Mouse (Mus musculus) A20 (cell line): ENCODE results near the gene Ypel2.
"Not testable (repeated sequence)": the region's sequence is repeated elsewhere in the genome, so short reads cannot be mapped to it uniquely, and the experiment has no call there.

Source experiments
- DNase-seq: peaks from one replicate; pipeline ENCODE4 v3.0.0-alpha.2; 2011; ENCODE audit warnings: low read depth, low spot score

Ypel2 gene

GRCm38 (mm10) chr11:86993041-86994037, at the start of gene Ypel2:
Ypel2 (minus strand) TSS chr11:86993707.
- peak; percentile 95 for DNase-seq

DNA sequence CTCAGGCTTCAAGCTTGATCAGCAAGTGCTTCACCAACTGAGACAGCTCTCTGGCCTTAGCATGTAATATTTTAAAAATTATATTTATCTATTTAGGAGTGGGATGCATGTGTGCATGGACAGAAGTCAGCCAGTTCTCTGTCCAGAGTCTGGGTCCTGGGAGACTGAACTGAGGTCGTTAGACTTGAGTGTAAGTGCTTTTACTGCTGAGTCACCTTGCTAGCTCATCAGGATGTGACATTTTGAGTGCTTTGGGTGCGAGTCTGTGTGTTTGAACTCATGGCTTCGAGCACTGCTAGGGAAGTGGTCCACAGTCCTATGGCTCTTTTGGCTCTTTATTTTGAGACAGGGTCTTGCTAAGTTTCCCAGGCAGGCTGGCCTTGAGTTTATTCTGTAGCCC, 49.5 kb upstream of the Ypel2 start:
- DNase-seq, result no peak

DNA sequence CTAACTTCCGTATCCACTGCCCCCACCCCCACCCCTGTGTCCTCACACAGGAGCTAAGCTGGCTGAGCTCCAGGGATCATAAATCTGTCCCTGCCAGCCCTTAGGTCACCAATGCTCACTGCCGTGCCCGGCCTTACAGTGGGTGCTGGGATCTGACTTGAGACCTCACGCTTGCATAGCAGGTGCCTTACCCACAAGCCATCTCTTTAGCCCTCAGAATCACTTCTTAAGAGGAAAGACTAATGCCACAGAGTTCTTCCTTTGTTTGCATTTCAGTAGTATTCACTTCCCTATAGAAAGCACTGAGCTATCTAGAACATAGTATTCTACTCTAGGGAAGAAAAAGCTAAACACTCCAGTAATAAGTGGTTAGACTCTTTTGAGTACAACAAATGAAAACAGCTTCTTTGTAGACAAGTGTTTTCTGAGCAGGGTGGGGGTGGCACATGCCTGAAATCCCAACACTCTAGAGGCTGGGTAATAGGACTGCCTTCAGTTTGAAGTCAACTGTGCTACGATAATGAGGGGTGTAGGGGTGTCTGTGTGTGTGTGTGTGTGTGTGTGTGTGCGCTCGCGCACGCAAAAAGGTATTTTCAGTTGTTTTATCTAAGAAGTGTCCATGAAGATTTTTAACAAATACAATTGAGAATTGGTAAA, 45.9 kb upstream of the Ypel2 start:
- peak; percentile 64 for DNase-seq

- peak; percentile 51 for DNase-seq
These were observed 42.7 kb upstream of the Ypel2 start for GRCm38 (mm10) chr11:87036180-87036579.

DNA sequence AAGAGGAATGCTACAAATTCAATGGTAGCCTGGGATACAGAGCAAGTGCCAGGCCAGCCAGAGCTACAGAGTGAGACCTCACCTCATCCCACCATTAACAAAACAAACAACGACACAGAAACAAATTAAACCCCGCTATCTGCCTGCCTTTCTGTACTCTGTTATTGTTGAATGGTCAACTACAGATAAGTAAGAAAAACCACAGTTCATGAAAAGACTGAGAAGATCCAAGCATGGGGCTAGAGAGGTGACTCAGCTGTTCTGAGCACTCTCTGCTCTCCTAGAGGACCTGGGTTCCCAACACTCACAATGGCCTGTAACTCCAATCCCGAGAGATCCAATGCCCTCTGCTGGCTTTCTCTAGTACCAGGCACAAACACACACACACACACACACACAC, 34.7 kb upstream of the Ypel2 start:
- DNase-seq, result no peak

DNA sequence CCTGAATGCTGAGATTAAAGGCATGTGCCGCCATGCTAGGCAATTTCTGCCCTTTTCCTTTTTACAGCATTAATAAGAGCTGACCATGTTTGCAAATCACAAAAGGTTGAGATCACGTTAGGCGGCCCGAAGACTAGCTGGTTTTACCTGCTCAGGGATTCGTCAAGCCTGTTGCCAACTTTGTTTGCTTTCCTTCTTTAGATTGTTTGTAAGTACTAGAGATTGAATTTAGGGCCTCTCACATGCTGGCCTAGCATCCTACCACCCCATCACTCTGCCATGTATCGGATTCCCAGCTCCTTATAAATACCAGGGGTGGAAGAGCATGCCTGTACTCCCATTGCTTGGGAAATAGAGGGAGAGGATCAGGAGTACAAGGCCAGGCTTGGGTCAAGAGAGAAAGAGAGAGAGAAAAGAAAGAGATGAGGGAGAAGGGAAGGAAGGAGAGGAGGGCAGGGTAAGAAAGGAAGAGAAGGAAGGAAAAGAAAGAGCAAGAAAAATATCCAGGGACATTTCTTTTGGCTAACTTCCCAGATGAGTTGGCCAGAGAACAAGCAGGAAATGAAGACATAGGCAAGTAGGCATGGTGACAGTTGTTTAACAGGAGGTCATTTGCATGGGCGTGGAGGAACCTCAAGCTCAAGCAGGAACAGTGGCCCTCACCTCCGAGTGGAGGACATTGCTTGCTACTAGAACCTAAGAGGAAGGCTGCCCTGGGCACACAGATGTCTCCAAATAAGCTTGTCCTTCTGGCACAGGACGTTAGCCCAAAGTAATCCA, 32.8 kb upstream of the Ypel2 start:
- DNase-seq, result no peak

DNA sequence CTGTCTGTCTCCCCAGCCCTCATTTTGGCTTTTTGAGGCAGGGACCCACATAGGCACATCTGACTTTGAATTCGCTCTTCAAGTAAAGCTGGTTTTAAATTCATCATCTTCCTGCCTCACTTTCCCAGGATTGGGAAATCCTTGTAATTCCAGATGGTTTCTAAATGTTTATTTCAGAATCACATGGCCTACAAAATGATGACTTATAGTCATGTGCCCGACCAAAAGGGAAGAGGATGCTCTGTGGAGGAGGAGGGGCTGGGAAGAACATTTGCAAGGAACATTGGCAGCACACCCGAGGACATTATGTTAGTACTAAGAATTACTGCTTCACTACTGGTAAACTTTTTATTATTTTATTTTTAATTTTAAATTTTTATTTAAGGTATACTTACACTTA, 31.8 kb upstream of the Ypel2 start:
- DNase-seq, result no peak

DNA sequence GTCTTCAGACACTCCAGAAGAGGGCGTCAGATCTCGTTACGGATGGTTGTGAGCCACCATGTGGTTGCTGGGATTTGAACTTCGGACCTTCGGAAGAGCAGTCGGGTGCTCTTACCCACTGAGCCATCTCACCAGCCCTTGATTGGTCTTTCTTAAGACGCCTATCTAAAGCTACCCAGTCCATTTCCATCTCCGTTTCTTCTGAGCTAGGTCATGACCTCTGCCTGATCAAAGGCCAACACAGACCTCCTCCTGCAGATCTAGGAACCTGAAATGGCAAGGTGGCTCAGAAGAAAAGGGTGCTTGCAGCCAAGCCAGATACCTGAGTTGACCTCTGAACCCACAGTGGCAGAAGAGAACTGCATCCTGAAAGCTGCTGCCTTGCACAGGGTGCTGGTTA, 29.7 kb upstream of the Ypel2 start:
- not testable (repeated sequence) for DNase-seq

- DNase-seq, result no peak
These were observed 29.3 kb upstream of the Ypel2 start for GRCm38 (mm10) chr11:87022765-87023164.

- no peak for DNase-seq
These were observed 28.0 kb upstream of the Ypel2 start for GRCm38 (mm10) chr11:87021551-87021950.

GRCm38 (mm10) chr11:87020449-87020848, 26.9 kb upstream of the Ypel2 start:
- DNase-seq, result no peak

GRCm38 (mm10) chr11:87019431-87019830, 25.9 kb upstream of the Ypel2 start:
- no peak for DNase-seq

GRCm38 (mm10) chr11:87018081-87018480, 24.6 kb upstream of the Ypel2 start:
- DNase-seq, result peak; percentile 61

- DNase-seq, result no peak
These were observed 22.2 kb upstream of the Ypel2 start for GRCm38 (mm10) chr11:87015691-87016090.

GRCm38 (mm10) chr11:87010476-87010875, 17.0 kb upstream of the Ypel2 start:
- DNase-seq, result peak; percentile 78

DNA sequence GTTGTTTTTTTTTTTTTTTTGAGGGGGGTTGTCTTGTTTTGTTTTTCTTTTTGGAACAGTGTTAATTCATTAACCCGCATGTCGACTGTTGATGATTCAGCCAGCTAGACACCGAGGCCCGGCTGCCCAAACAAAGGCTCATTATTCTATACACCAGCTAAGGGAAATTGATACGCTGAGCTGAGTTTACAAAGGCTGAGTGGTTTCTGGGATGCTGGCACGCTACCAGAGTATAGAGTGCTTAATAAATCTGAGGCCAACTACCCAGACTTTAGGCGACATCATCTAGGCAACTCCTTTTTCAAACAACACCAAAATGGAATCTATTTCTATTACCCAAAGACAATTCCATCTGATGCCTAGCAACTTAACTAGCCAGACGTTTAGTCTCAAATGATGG, 13.9 kb upstream of the Ypel2 start:
- no peak for DNase-seq

DNA sequence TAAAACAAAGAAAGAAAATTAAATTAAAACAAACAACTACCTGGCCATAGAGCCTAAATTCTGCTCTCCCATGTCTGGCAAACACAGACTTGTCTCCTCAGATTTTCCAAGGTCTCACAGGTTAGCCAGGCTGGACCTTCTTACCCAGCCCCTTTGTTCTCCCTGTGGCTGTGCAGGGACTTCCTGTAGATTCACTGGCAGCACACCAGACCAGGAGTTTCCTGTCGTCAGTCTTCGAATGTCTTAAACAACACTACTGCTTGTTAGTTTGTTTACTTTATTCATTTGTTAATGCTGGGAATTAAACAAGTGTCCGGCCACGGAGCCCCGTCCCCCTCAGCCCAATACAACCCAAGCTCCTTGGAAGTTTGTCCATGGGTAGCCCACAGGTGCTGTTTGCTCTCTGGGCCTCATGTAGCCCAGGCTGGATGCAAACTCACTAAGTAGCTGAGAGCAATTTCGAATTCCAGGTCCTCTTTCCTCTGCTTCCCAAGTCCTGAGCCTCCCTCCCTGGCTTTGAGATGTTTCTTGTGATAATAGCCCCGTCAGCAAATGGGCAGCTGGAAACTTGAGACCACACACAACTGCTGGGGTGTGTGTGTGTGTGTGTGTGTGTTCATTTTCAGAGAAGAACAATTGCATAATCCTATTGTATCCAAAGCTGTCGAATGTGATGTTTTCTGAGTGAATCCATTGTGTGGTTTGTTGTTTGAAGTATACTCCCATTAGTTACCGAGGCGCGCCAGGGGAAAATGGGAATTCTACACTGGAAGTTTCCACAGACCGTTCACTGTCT, 11.7 kb upstream of the Ypel2 start:
- no peak for DNase-seq

GRCm38 (mm10) chr11:87002078-87002829, 8.7 kb upstream of the Ypel2 start:
- DNase-seq, result no peak

DNA sequence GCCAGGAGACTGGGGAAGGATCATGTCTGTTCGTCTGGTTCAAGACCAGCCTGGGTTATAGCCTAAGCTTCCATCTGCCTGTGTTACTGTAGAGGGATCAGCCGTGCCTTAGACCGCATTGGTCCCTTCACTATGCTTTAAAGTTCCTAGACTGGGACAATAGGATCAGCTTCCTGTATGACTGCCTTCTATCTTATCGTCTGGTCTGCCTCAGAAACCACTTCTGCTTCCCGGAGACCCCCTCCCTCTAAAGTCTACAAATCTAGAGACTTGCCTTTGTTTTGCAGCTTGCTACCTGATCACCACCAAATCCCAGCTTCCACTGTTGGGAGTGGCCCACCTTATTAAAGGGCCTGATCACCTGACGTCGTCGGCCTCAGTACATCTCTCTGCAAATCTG, 7.7 kb upstream of the Ypel2 start:
- DNase-seq, result no peak

DNA sequence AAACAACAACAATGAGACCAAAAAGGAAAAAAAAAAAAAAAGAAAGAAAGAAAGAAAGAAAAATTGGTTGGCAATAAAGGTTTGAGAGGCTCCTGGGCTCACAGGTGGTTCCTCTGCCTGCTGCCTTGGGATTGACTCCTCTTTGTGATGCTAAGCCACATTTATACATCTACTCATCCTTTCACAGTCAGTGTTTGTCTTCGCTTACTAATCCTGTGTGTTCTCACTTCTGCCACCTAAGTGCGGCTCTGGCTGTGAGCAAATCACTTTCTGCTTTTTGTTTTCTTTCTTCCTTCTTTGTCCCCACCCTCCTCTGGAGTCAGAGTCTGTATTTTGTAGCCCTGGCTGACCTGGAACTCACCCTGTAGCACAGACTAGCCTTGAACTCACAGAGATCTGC, 2.8 kb upstream of the Ypel2 start:
- DNase-seq, result peak; percentile 29
